Mouse (Mus musculus): ENCODE measurements around the gene Slc17a1. TPM values are rescaled to one million over a fixed set of nuclear protein-coding genes. Genes with fewer than 3 reads are reported as not detected.

Slc17a1 gene
- polyA plus RNA-seq, 1 experiment from 2014 or later = 0.05 TPM

DNA sequence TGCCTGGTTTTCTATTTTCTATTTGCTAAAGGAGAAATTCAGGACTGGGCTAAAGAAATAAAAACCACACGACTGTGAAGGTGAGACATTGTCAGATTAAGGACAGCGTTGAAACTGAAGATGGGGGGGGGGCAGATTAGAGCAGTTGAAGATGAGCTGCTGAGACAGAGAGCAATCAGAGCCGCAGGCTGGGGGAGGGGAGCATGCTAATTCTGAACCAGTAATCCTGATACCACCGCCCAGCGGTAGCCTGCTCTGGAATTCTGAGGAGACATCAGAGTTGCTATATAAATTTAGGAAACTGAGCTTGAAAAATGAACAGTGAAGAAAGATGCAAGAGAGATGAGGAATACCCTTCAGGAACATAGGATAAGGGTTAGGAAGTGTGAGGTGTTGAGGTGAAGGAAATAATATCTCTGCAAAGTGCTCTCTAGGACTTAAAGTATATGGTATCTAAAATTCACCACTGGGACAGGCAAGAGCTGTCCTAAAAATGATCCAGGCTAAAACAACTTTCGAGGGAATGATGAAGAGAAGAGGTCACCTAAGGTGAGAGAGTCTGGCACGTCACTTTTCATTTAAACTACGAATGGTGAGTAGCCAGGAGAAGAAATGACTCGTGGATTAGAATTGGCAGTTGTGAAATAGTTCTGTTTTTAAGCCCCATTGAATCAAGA is 25.2 kb downstream of the Slc17a1 start:
- no peak for ATAC-seq (ENCODE audit: low read depth)
- H3K9ac ChIP-seq = no peak overlapping the region
- H3K4me2 ChIP-seq = no peak overlapping the region
- WGBS (ENCODE audit: insufficient replicate concordance) = 32% methylated on average over 9 of the region's 9 CpGs
- no peak overlapping the region for H3K4me3 ChIP-seq (replicated peaks)
- no peaks in the 10 kb centered on the region for H3K36me3 ChIP-seq
- no peaks in the 10 kb centered on the region for H3K27me3 ChIP-seq
- no peaks in the 10 kb centered on the region for H3K4me1 ChIP-seq (replicated peaks)
- no peak for DNase-seq
- H3K27ac ChIP-seq = no peak overlapping the region
- H3K9me3 ChIP-seq (replicated peaks) = no peaks in the 10 kb centered on the region

DNA sequence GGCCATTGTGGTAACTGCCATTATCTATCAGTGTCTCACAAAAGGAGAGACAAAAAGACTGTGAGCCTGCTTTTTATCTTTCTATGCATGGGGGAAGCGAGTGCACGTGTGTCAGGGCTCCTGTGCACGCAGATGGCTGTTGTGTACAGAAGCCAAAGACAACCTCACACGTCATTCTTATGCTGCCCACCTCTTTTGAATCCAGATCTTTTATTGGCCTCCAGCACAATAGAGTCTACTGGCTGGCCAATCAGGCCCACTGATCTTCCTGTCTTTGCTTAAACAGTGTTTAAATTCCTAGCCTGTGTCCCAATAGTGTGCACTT is 25.7 kb downstream of the Slc17a1 start:
- Histone ChIP-seq H3K27ac (no peak overlapping the region), H3K4me3 (replicated peaks) (no peak overlapping the region), H3K9me3 (replicated peaks) (no peaks in the 10 kb centered on the region), H3K4me2 (no peak overlapping the region), H3K27me3 (no peaks in the 10 kb centered on the region), H3K36me3 (no peaks in the 10 kb centered on the region), H3K4me1 (replicated peaks) (no peaks in the 10 kb centered on the region), H3K9ac (no peak overlapping the region)
- 23% methylated on average over 4 of the region's 4 CpGs for WGBS (ENCODE audit: insufficient replicate concordance)
- DNase-seq (no peak), ATAC-seq (ENCODE audit: low read depth) (no peak)

GRCm38 (mm10) chr13:23898242-23898641 is 30.7 kb downstream of the Slc17a1 start:
- ATAC-seq (ENCODE audit: low read depth) (no peak), DNase-seq (no peak)
- 16% methylated on average over 6 of the region's 6 CpGs for WGBS (ENCODE audit: insufficient replicate concordance)
- Histone ChIP-seq H3K4me1 (replicated peaks) (no peaks in the 10 kb centered on the region), H3K4me2 (no peak overlapping the region), H3K9ac (no peak overlapping the region), H3K36me3 (no peaks in the 10 kb centered on the region), H3K4me3 (replicated peaks) (no peak overlapping the region), H3K27ac (no peak overlapping the region), H3K27me3 (no peaks in the 10 kb centered on the region), H3K9me3 (replicated peaks) (no peaks in the 10 kb centered on the region)

- no peak overlapping the region for H3K4me3 ChIP-seq (replicated peaks)
- no peak for ATAC-seq (ENCODE audit: low read depth)
- DNase-seq = no peak
- H3K36me3 ChIP-seq = no peaks in the 10 kb centered on the region
- no peak overlapping the region for H3K4me2 ChIP-seq
- H3K4me1 ChIP-seq (replicated peaks) = peaks cover 17% of the 10 kb centered on the region
- WGBS (ENCODE audit: insufficient replicate concordance) = 77% methylated on average over 5 of the region's 5 CpGs
- H3K27ac ChIP-seq = no peak overlapping the region
- no peaks in the 10 kb centered on the region for H3K27me3 ChIP-seq
- no peaks in the 10 kb centered on the region for H3K9me3 ChIP-seq (replicated peaks)
- H3K9ac ChIP-seq = no peak overlapping the region
Measured at GRCm38 (mm10) chr13:23906906-23907305, 39.4 kb downstream of the Slc17a1 start.

- no peak overlapping the region for H3K4me2 ChIP-seq
- H3K4me1 ChIP-seq (replicated peaks) = peaks cover 39% of the 10 kb centered on the region
- no peak for ATAC-seq (ENCODE audit: low read depth)
- no peak for DNase-seq
- H3K27me3 ChIP-seq = no peaks in the 10 kb centered on the region
- H3K36me3 ChIP-seq = no peaks in the 10 kb centered on the region
- H3K27ac ChIP-seq = no peak overlapping the region
- WGBS (ENCODE audit: insufficient replicate concordance) = 41% methylated on average over 5 of the region's 5 CpGs
- no peak overlapping the region for H3K9ac ChIP-seq
- no peak overlapping the region for H3K4me3 ChIP-seq (replicated peaks)
- no peaks in the 10 kb centered on the region for H3K9me3 ChIP-seq (replicated peaks)
Measured at GRCm38 (mm10) chr13:23910121-23910520, 42.6 kb downstream of the Slc17a1 start.

DNA sequence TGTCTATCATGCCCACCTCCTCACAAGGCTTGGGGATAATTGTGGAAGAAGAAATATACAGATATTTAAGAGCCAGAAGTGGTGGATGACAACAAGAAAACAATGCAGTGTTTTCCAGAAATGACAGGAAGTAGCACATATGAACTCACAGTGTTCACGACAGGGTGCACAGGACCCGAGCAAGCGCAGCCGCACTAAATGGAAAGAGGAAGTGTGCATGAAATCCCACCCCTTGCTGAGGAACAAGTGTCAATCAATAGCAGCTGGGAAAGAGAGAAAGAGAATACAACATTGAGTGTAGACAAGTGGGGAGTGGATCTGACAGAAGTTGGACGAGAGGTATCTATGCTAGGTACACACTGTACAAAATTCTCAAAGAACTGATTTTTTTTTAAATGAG is 43.8 kb downstream of the Slc17a1 start:
- Histone ChIP-seq H3K9me3 (replicated peaks) (no peaks in the 10 kb centered on the region), H3K4me1 (replicated peaks) (peaks cover 50% of the 10 kb centered on the region), H3K4me2 (no peak overlapping the region), H3K4me3 (replicated peaks) (no peak overlapping the region), H3K36me3 (no peaks in the 10 kb centered on the region), H3K27ac (no peak overlapping the region), H3K27me3 (no peaks in the 10 kb centered on the region), H3K9ac (no peak overlapping the region)
- WGBS (ENCODE audit: insufficient replicate concordance) = 33% methylated on average over 5 of the region's 5 CpGs
- no peak for DNase-seq
- ATAC-seq (ENCODE audit: low read depth) = no peak

DNA sequence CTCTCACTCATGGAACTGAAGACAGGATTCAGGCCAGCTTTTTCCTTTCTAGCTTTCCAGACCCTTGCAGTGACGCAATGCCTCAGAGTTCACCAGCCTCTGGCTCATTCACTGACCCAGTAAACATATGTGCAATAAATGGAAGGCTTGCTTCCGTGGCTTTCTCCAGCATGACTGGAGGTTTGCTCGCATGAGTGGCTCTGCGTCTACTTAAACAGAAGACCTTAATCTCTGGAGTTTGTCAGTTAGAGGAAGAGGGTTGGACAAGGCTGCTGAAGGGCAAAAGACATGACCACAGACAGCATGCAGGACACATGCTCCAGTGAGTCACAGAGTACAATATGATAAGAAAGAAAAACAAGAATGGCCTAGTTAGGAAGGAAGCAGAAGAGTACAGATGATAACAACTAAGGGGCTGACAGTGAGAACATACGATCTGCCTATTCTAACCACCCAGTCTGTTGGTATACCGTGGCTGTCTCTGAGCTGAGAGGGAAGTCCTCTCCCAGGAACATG is 46.3 kb downstream of the Slc17a1 start:
- H3K4me1 ChIP-seq (replicated peaks) = peaks cover 53% of the 10 kb centered on the region
- no peaks in the 10 kb centered on the region for H3K36me3 ChIP-seq
- H3K9ac ChIP-seq = no peak overlapping the region; the same call in 1 of the 2 replicates
- peak overlapping the region; percentile 52 for H3K27ac ChIP-seq
- 3% methylated on average over 6 of the region's 6 CpGs for WGBS (ENCODE audit: insufficient replicate concordance)
- H3K27me3 ChIP-seq = no peaks in the 10 kb centered on the region
- no peaks in the 10 kb centered on the region for H3K9me3 ChIP-seq (replicated peaks)
- ATAC-seq (ENCODE audit: low read depth) (peak; percentile 83), DNase-seq (peak; percentile 11)
- no peak overlapping the region for H3K4me3 ChIP-seq (replicated peaks)
- no peak overlapping the region for H3K4me2 ChIP-seq

- H3K4me3 ChIP-seq (replicated peaks) = no peak within 1 kb of the TSS
- H3K36me3 ChIP-seq = no peaks in the 10 kb centered on the region
- peaks cover 48% of the 10 kb centered on the region for H3K4me1 ChIP-seq (replicated peaks)
- DNase-seq = no peak
- H3K27ac ChIP-seq = peak within 1 kb of the TSS; percentile 52
- no peak within 1 kb of the TSS for H3K4me2 ChIP-seq
- 35% methylated on average over 9 of the region's 9 CpGs for WGBS (ENCODE audit: insufficient replicate concordance)
- no peaks in the 10 kb centered on the region for H3K27me3 ChIP-seq
- H3K9me3 ChIP-seq (replicated peaks) = no peaks in the 10 kb centered on the region
- no peak within 1 kb of the TSS; the same call in 1 of the 2 replicates for H3K9ac ChIP-seq
- ATAC-seq (ENCODE audit: low read depth) = no peak
Measured at GRCm38 (mm10) chr13:23914376-23915167, 47.0 kb downstream of the Slc17a1 start, which contains the start of gene Slc17a4. Slc17a4 (minus strand) TSS chr13:23915009.

GRCm38 (mm10) chr13:23916132-23916531 is 48.6 kb downstream of the Slc17a1 start:
- 58% methylated on average over 1 of the region's 1 CpGs for WGBS (ENCODE audit: insufficient replicate concordance)
- no peaks in the 10 kb centered on the region for H3K27me3 ChIP-seq
- no peak overlapping the region for H3K27ac ChIP-seq
- H3K9me3 ChIP-seq (replicated peaks) = no peaks in the 10 kb centered on the region
- H3K9ac ChIP-seq = no peak overlapping the region
- DNase-seq (no peak), ATAC-seq (ENCODE audit: low read depth) (no peak)
- H3K4me2 ChIP-seq = no peak overlapping the region
- H3K4me3 ChIP-seq (replicated peaks) = no peak overlapping the region
- H3K4me1 ChIP-seq (replicated peaks) = peaks cover 37% of the 10 kb centered on the region
- no peaks in the 10 kb centered on the region for H3K36me3 ChIP-seq

- no peak for ATAC-seq (ENCODE audit: low read depth)
Measured at GRCm38 (mm10) chr13:23917674-23918073, 50.1 kb downstream of the Slc17a1 start.

DNA sequence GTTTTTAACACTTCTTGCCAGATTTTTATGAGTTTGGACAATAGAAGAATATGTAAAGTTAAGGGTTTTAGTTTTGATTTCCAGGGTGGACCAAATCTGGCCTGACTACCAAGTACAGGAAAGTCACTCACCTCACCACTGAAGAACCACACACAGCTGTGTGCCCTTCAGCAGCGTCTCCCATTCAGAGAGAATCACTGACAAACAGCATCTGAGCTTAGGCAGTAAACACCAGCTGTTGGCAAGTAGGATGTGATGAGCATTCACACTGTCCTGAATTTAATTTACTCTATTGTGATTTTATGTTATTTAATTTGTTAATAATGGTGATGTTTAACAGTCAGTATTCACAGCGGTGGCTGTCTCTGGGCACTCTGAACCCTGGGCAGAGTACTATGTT is 58.2 kb downstream of the Slc17a1 start:
- no peak overlapping the region for H3K9ac ChIP-seq
- no peak overlapping the region for H3K27ac ChIP-seq
- DNase-seq (no peak), ATAC-seq (ENCODE audit: low read depth) (no peak)
- H3K9me3 ChIP-seq (replicated peaks) = no peaks in the 10 kb centered on the region
- no peaks in the 10 kb centered on the region for H3K27me3 ChIP-seq
- 63% methylated on average over 2 of the region's 2 CpGs for WGBS (ENCODE audit: insufficient replicate concordance)
- no peak overlapping the region for H3K4me3 ChIP-seq (replicated peaks)
- no peaks in the 10 kb centered on the region for H3K36me3 ChIP-seq
- H3K4me1 ChIP-seq (replicated peaks) = peaks cover 7% of the 10 kb centered on the region
- no peak overlapping the region for H3K4me2 ChIP-seq

More at GRCm38 (mm10) chr13:23917674-23918073, 50.1 kb downstream of the Slc17a1 start:
- H3K9me3 ChIP-seq (replicated peaks) = no peaks in the 10 kb centered on the region
- no peaks in the 10 kb centered on the region for H3K36me3 ChIP-seq
- peaks cover 37% of the 10 kb centered on the region for H3K4me1 ChIP-seq (replicated peaks)
- DNase-seq = no peak
- H3K4me3 ChIP-seq (replicated peaks) = no peak overlapping the region
- H3K9ac ChIP-seq = no peak overlapping the region
- H3K4me2 ChIP-seq = no peak overlapping the region
- WGBS (ENCODE audit: insufficient replicate concordance) = 26% methylated on average over 4 of the region's 4 CpGs
- no peak overlapping the region for H3K27ac ChIP-seq
- no peaks in the 10 kb centered on the region for H3K27me3 ChIP-seq

Data from liver, embryonic 13.5 days (tissue).